Mouse (Mus musculus): ENCODE data around the gene Mfap3. TPM values are rescaled to one million over a fixed set of nuclear protein-coding genes. Genes with fewer than 3 reads are reported as not detected.
A peak's percentile ranks its signal among the peaks of the same experiment; 100 is the strongest.

Gene Mfap3
- polyA plus RNA-seq, 2 experiments, result 5.4 to 11.7 TPM

- DNase-seq (ENCODE audit: low read depth in 3 of 3, low spot score in 3 of 3), result no peak
- Histone ChIP-seq H3K27ac (no peak overlapping the region), H3K4me3 (ENCODE audit: insufficient read depth in 1 of 2, low read depth in 2 of 2, low read length in 2 of 2) (peak overlapping the region; percentile 93 to 97), H3K9ac (replicated peaks) (peak overlapping the region; percentile 90), H3K36me3 (replicated peaks; ENCODE audit: control insufficient read depth, insufficient read depth, low read depth) (peaks cover 2% of the 10 kb centered on the region), H3K4me1 (replicated peaks; ENCODE audit: control insufficient read depth in 2 of 2, insufficient read depth in 2 of 2, low read length in 1 of 2) (peaks cover 9 to 11% of the 10 kb centered on the region in 2 experiments), H3K9me3 (ENCODE audit: control insufficient read depth, low read length) (no peaks in the 10 kb centered on the region), H3K4me2 (ENCODE audit: low read depth) (peak overlapping the region; percentile 89), H3K27me3 (ENCODE audit: control insufficient read depth, insufficient read depth, low read length) (no peaks in the 10 kb centered on the region)
- WGBS (ENCODE audit: insufficient replicate concordance), result under 1% methylated on average over 15 of the region's 16 CpGs
- no peak for TF ChIP-seq CTCF (IDR thresholded peaks at IDR 0.05; ENCODE audit: low read depth)
- TF ChIP-seq EP300 (IDR thresholded peaks at IDR 0.05; ENCODE audit: low read depth), result no peak
- peak; percentile 42; the same call in 1 of the 2 replicates for ATAC-seq (ENCODE audit: insufficient read depth)
Observed at GRCm38 (mm10) chr11:57518751-57519148, 286 bp downstream of the Mfap3 start.

GRCm38 (mm10) chr11:57519304-57519703 is 840 bp downstream of the Mfap3 start:
- Histone ChIP-seq H3K4me1 (replicated peaks; ENCODE audit: control insufficient read depth in 2 of 2, insufficient read depth in 2 of 2, low read length in 1 of 2) (peaks cover 9 to 11% of the 10 kb centered on the region in 2 experiments), H3K9me3 (ENCODE audit: control insufficient read depth, low read length) (no peaks in the 10 kb centered on the region), H3K9ac (replicated peaks) (peak overlapping the region; percentile 90), H3K27me3 (ENCODE audit: control insufficient read depth, insufficient read depth, low read length) (no peaks in the 10 kb centered on the region), H3K27ac (no peak overlapping the region), H3K4me3 (ENCODE audit: insufficient read depth in 1 of 2, low read depth in 2 of 2, low read length in 2 of 2) (peak overlapping the region; percentile 28 to 97; a peak in 3 of 4 replicates), H3K36me3 (replicated peaks; ENCODE audit: control insufficient read depth, insufficient read depth, low read depth) (no peaks in the 10 kb centered on the region), H3K4me2 (ENCODE audit: low read depth) (peak overlapping the region; percentile 89)
- DNase-seq (ENCODE audit: low read depth in 3 of 3, low spot score in 3 of 3) (no peak), ATAC-seq (ENCODE audit: insufficient read depth) (no peak)
- no peak for TF ChIP-seq EP300 (IDR thresholded peaks at IDR 0.05; ENCODE audit: low read depth)
- TF ChIP-seq CTCF (IDR thresholded peaks at IDR 0.05; ENCODE audit: low read depth), result no peak
- 68% methylated on average over 5 of the region's 5 CpGs for WGBS (ENCODE audit: insufficient replicate concordance)

- Histone ChIP-seq H3K9ac (replicated peaks) (no peak overlapping the region), H3K9me3 (ENCODE audit: control insufficient read depth, low read length) (no peaks in the 10 kb centered on the region), H3K4me2 (ENCODE audit: low read depth) (no peak overlapping the region), H3K27ac (no peak overlapping the region), H3K36me3 (replicated peaks; ENCODE audit: control insufficient read depth, insufficient read depth, low read depth) (no peaks in the 10 kb centered on the region), H3K27me3 (ENCODE audit: control insufficient read depth, insufficient read depth, low read length) (no peaks in the 10 kb centered on the region), H3K4me1 (replicated peaks; ENCODE audit: control insufficient read depth in 2 of 2, insufficient read depth in 2 of 2, low read length in 1 of 2) (peaks cover 9 to 11% of the 10 kb centered on the region in 2 experiments), H3K4me3 (ENCODE audit: insufficient read depth in 1 of 2, low read depth in 2 of 2, low read length in 2 of 2) (no peak overlapping the region)
- DNase-seq (ENCODE audit: low read depth in 3 of 3, low spot score in 3 of 3) (no peak), ATAC-seq (ENCODE audit: insufficient read depth) (no peak)
- TF ChIP-seq CTCF (IDR thresholded peaks at IDR 0.05; ENCODE audit: low read depth), result no peak
- TF ChIP-seq EP300 (IDR thresholded peaks at IDR 0.05; ENCODE audit: low read depth), result no peak
- WGBS (ENCODE audit: insufficient replicate concordance), result 86% methylated on average over 3 of the region's 3 CpGs
Observed at GRCm38 (mm10) chr11:57521206-57521605, 2.7 kb downstream of the Mfap3 start.

GRCm38 (mm10) chr11:57522046-57522445 is 3.6 kb downstream of the Mfap3 start:
- peaks cover 6 to 11% of the 10 kb centered on the region in 2 experiments for H3K4me1 ChIP-seq (replicated peaks; ENCODE audit: control insufficient read depth in 2 of 2, insufficient read depth in 2 of 2, low read length in 1 of 2)
- no peak overlapping the region for H3K4me3 ChIP-seq (ENCODE audit: insufficient read depth in 1 of 2, low read depth in 2 of 2, low read length in 2 of 2)
- no peaks in the 10 kb centered on the region for H3K36me3 ChIP-seq (replicated peaks; ENCODE audit: control insufficient read depth, insufficient read depth, low read depth)
- no peak overlapping the region for H3K9ac ChIP-seq (replicated peaks)
- H3K9me3 ChIP-seq (ENCODE audit: control insufficient read depth, low read length), result no peaks in the 10 kb centered on the region
- no peaks in the 10 kb centered on the region for H3K27me3 ChIP-seq (ENCODE audit: control insufficient read depth, insufficient read depth, low read length)
- no peak overlapping the region for H3K27ac ChIP-seq
- TF ChIP-seq EP300 (IDR thresholded peaks at IDR 0.05; ENCODE audit: low read depth), result no peak
- TF ChIP-seq CTCF (IDR thresholded peaks at IDR 0.05; ENCODE audit: low read depth), result no peak
- ATAC-seq (ENCODE audit: insufficient read depth) (no peak), DNase-seq (ENCODE audit: low read depth in 3 of 3, low spot score in 3 of 3) (no peak)
- no peak overlapping the region for H3K4me2 ChIP-seq (ENCODE audit: low read depth)
- WGBS (ENCODE audit: insufficient replicate concordance), result 79% methylated on average over 7 of the region's 7 CpGs

GRCm38 (mm10) chr11:57523418-57523817 is 5.0 kb downstream of the Mfap3 start:
- no peak overlapping the region for H3K27ac ChIP-seq
- no peaks in the 10 kb centered on the region for H3K9me3 ChIP-seq (ENCODE audit: control insufficient read depth, low read length)
- H3K4me1 ChIP-seq (replicated peaks; ENCODE audit: control insufficient read depth in 2 of 2, insufficient read depth in 2 of 2, low read length in 1 of 2), result peaks cover 4 to 6% of the 10 kb centered on the region in 2 experiments
- ATAC-seq (ENCODE audit: insufficient read depth) (no peak), DNase-seq (ENCODE audit: low read depth in 3 of 3, low spot score in 3 of 3) (no peak)
- TF ChIP-seq EP300 (IDR thresholded peaks at IDR 0.05; ENCODE audit: low read depth), result no peak
- no peak for TF ChIP-seq CTCF (IDR thresholded peaks at IDR 0.05; ENCODE audit: low read depth)
- 60% methylated on average over 3 of the region's 3 CpGs for WGBS (ENCODE audit: insufficient replicate concordance)
- no peak overlapping the region for H3K4me2 ChIP-seq (ENCODE audit: low read depth)
- no peaks in the 10 kb centered on the region for H3K27me3 ChIP-seq (ENCODE audit: control insufficient read depth, insufficient read depth, low read length)
- no peak overlapping the region for H3K9ac ChIP-seq (replicated peaks)
- no peak overlapping the region for H3K4me3 ChIP-seq (ENCODE audit: insufficient read depth in 1 of 2, low read depth in 2 of 2, low read length in 2 of 2)
- no peaks in the 10 kb centered on the region for H3K36me3 ChIP-seq (replicated peaks; ENCODE audit: control insufficient read depth, insufficient read depth, low read depth)

All from liver, embryonic 14.5 days (tissue).